Mouse (Mus musculus) lung, embryonic 16.5 days (tissue): ENCODE measurements at regions not wholly inside any gene's neighbourhood (a gene's known extent, or its start where the extent isn't known, plus 50 kb on each side); places are given as distances from the start of the nearest gene placed in this dataset. TPM values are rescaled to one million over a fixed set of nuclear protein-coding genes. Genes with fewer than 3 reads are reported as not detected.

Experiments used
- ATAC-seq: fragments of 200-750 bp; cut with Nextera tagmentation; 2 replicates; pipeline ENCODE4 v1.8.0; 2017; ENCODE audit warnings: low read depth, mild to moderate bottlenecking, moderate library complexity
- H3K27ac ChIP-seq: fragments of 300-500 bp; sonication (generic); 2 replicates; pipeline ENCODE4 v1.5.1; 2014; ENCODE audit warnings: mild to moderate bottlenecking, control low read depth, low read length
- H3K27me3 ChIP-seq: fragments of 300-500 bp; sonication (generic); 2 replicates; pipeline ENCODE4 v1.6.1; 2014; ENCODE audit warnings: low read depth, low read length, mixed read lengths; ENCODE audit not compliant: control insufficient read depth, insufficient read depth
- H3K36me3 ChIP-seq: fragments of 300-500 bp; sonication (generic); 2 replicates; pipeline ENCODE4 v1.6.1; 2014; ENCODE audit warnings: low read length; ENCODE audit not compliant: control insufficient read depth, insufficient read depth
- H3K4me1 ChIP-seq: fragments of 300-500 bp; sonication (generic); replicated peaks from 2 replicates; pipeline ENCODE4 v1.6.1; 2014; ENCODE audit warnings: low read length, mixed read lengths; ENCODE audit not compliant: control insufficient read depth, insufficient read depth
- H3K4me2 ChIP-seq: fragments of 300-500 bp; sonication (generic); 2 replicates; pipeline ENCODE4 v1.6.1; 2014; ENCODE audit warnings: low read depth, low read length, control low read depth
- H3K4me3 ChIP-seq: fragments of 300-500 bp; sonication (generic); 2 replicates; pipeline ENCODE4 v1.5.1; 2014; ENCODE audit warnings: mild to moderate bottlenecking, low read length, control low read depth
- H3K9ac ChIP-seq: fragments of 300-500 bp; sonication (generic); 2 replicates; pipeline ENCODE4 v1.6.1; 2014; ENCODE audit warnings: low read length, control low read depth
- H3K9me3 ChIP-seq: fragments of 300-500 bp; sonication (generic); 2 replicates; pipeline ENCODE4 v1.6.1; 2016; ENCODE audit warnings: low read length; ENCODE audit not compliant: control insufficient read depth
- WGBS: fragments of 180-500 bp; shearing (Covaris S2); extraction: QIAGEN DNeasy Blood & Tissue Kit; methylation state at CpG from one replicate; pipeline ENCODE4 v1.1.7; 2014; 5-methylcytosine and 5-hydroxymethylcytosine counted together
- microRNA-seq: library from miRNA; unstranded; fragments of <30 nt; microRNA quantifications from one replicate; pipeline ENCODE4, GENCODE M21; 2016

GRCm38 (mm10) chr12:109402226-109402625 lies 50.4 kb upstream of the Dlk1 start:
- H3K36me3 ChIP-seq: no peaks in the 10 kb centered on the region
- H3K4me1 ChIP-seq: peaks cover 44% of the 10 kb centered on the region
- H3K4me3 ChIP-seq: no peak overlapping the region
- no peaks in the 10 kb centered on the region for H3K27me3 ChIP-seq
- peak; percentile 81 for ATAC-seq
- H3K4me2 ChIP-seq: 0 out of 2 replicates have a peak overlapping the region, but pooled peaks have one; percentile 14
- no peaks in the 10 kb centered on the region for H3K9me3 ChIP-seq
- under 1% methylated on average over 9 of the region's 9 CpGs for WGBS
- peak overlapping the region; percentile 12; the same call in 1 of the 2 replicates for H3K9ac ChIP-seq
- H3K27ac ChIP-seq: peak overlapping the region; percentile 84

Small RNA genes lying in the stretch of these regions (microRNA-seq; reads per million reads assigned to microRNA genes)
- gene Gm22234 (not detected), gene Gm25297 (not detected)
